Mouse (Mus musculus) testis, adult 2 months (tissue): Measurements from ENCODE around the gene Pld3.

ENCODE experiments used
- CTCF ChIP-seq: fragments of 200-500 bp; IDR thresholded peaks from 2 replicates; pipeline ENCODE4 v1.5.1; 2012; ENCODE audit warnings: low read depth, mild to moderate bottlenecking, inconsistent platforms, low read length, moderate library complexity; ENCODE audit not compliant: control insufficient read depth, insufficient read depth, insufficient replicate concordance
- POLR2A ChIP-seq: fragments of 200-500 bp; IDR thresholded peaks from 2 replicates; pipeline ENCODE4 v1.6.1; 2012; ENCODE audit warnings: low read depth, mild to moderate bottlenecking, inconsistent platforms, low read length, moderate library complexity; ENCODE audit not compliant: control insufficient read depth

DNA sequence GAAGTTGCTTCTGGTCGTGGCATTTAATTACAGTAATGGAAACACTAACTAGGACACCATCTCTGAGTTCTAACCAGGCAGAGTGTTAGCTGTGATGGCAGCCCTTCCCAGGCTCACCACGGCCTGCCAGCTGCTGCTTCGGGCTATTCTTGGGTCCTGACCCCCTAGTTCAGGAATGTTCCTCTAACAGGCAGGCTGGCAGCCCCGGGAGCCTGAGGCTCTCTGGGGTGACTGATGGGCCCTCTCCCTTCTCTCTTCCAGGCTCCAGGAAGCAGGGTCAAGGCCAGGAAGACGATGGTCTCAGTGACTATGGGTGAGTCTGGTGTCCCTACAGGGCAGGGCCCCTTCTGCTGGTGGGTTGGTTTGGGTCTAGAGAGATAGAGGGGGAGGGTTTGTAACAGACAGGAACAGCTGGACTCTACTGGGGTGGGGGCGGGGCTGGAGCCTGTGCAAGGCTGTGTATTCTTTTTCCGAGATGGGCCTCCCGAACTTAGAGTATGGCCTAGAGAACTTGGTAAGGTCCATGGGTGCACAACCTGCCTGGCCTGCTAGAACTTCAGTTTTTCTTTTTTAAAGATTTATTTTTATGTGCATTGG is 7.4 kb upstream of the Pld3 start:
- TF ChIP-seq CTCF: no peak
- no peak for TF ChIP-seq POLR2A
